Mouse (Mus musculus): ENCODE data around the gene Gm20388. TPM values are rescaled to one million over a fixed set of nuclear protein-coding genes. Genes with fewer than 3 reads are reported as not detected.

Gene Gm20388
- polyA plus RNA-seq, 1 experiment from 2014 or later, result not detected

DNA sequence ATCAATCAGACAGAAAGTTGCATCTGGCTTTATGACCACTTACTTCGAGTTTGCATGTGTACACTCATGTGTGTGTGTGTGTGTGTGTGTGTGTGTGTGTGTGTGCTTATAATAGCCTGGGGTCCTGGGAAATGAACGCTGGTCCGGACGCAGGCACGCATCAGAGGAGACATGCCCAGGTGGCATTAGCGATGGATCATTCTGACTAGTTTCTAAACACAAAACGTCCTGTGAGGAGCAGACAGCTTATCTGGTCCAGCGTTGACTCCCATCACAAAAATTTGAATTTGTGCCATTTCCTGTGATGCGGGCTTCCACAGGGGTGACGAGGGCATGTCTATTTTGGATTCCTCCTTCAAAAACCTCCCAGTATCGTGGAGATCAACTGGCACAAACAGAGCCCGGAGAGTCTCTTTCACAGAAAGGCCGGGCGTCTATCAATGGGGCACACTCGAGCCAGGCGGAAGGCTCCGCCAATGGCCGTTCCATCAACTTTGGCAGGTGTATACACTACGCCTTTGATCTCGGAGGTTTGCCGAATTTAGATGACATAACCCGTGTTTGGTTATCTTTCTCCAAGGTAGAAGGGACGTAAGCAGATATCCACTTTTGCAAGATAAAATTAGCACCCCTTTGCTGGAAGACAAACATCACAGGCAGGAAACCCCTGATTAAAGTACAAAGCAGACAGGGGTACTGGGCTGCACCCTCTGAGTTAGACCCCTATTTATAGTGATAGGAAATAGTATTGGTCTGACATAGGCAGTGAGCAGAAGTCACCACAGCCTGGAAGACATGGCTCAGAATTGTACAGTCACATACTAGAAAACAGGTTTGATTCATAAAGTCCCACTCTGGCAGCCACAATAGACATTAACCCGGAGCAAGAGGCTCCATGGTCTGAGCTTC, 965.6 kb downstream of the Gm20388 start:
- Histone ChIP-seq H3K9me3 (ENCODE audit: control insufficient read depth, low read length) (no peaks in the 10 kb centered on the region), H3K27ac (replicated peaks; ENCODE audit: low read depth, low read length) (no peak overlapping the region), H3K4me2 (ENCODE audit: low read depth, severe bottlenecking) (no peak overlapping the region), H3K36me3 (ENCODE audit: control insufficient read depth, insufficient read depth, low read length) (no peaks in the 10 kb centered on the region), H3K4me1 (ENCODE audit: control insufficient read depth, insufficient read depth, low read length) (no peaks in the 10 kb centered on the region), H3K9ac (ENCODE audit: low read length) (no peak overlapping the region), H3K4me3 (ENCODE audit: low read depth, low read length) (no peak overlapping the region), H3K27me3 (ENCODE audit: control insufficient read depth, insufficient read depth, low read length) (peaks cover 24% of the 10 kb centered on the region)
- WGBS, result 76% methylated on average over 24 of the region's 24 CpGs
- DNase-seq (ENCODE audit: low spot score) (no peak), ATAC-seq (ENCODE audit: insufficient number of reproducible peaks, low FRiP score, low TSS enrichment, low read depth) (no peak)

DNA sequence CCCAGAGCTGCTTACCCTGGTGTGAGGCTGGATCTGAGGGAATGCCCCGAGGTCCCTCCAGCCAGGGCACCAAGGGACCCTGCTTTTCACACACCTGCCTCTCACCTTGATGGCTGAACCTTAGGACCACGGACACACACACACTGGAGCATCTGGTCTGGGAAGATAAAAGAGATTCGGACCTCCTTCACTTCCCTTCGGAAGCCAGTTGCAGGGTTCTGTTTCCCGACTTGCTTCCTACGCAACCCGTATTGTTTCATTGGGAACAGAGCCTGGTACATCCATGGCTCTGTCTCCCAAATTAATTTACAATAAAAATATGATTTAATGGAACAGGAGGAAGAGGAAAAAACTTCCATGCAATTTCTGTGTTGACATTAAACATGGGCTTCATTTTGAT, 966.4 kb downstream of the Gm20388 start:
- H3K4me1 ChIP-seq (ENCODE audit: control insufficient read depth, insufficient read depth, low read length), result no peaks in the 10 kb centered on the region
- no peak overlapping the region for H3K4me3 ChIP-seq (ENCODE audit: low read depth, low read length)
- no peak overlapping the region for H3K27ac ChIP-seq (replicated peaks; ENCODE audit: low read depth, low read length)
- no peak overlapping the region for H3K9ac ChIP-seq (ENCODE audit: low read length)
- 80% methylated on average over 7 of the region's 7 CpGs for WGBS
- DNase-seq (ENCODE audit: low spot score), result no peak
- no peaks in the 10 kb centered on the region for H3K36me3 ChIP-seq (ENCODE audit: control insufficient read depth, insufficient read depth, low read length)
- no peak overlapping the region for H3K4me2 ChIP-seq (ENCODE audit: low read depth, severe bottlenecking)
- no peaks in the 10 kb centered on the region for H3K9me3 ChIP-seq (ENCODE audit: control insufficient read depth, low read length)
- H3K27me3 ChIP-seq (ENCODE audit: control insufficient read depth, insufficient read depth, low read length), result peaks cover 32% of the 10 kb centered on the region
- ATAC-seq (ENCODE audit: insufficient number of reproducible peaks, low FRiP score, low TSS enrichment, low read depth), result no peak

DNA sequence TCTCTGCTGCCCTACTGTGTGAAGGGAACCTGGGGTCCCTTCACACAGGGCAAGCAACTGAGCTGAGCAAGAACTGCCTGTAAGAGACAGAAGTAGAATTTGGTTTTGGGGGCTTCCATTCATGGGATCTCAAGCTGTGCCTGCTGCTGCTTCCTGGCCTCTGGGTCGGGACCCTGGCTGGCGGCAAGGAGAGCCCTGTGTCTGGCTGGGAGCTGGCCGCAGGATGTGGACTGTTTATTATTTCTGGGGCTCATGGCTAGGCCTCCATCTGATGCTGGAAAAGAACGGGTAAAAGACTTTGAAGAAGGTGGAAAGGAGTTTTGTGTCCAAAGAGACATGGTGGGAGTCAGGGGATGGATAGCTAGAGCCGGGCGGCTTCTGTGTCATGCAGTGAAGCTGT, 969.3 kb downstream of the Gm20388 start:
- no peak for ATAC-seq (ENCODE audit: insufficient number of reproducible peaks, low FRiP score, low TSS enrichment, low read depth)
- no peak overlapping the region for H3K27ac ChIP-seq (replicated peaks; ENCODE audit: low read depth, low read length)

DNA sequence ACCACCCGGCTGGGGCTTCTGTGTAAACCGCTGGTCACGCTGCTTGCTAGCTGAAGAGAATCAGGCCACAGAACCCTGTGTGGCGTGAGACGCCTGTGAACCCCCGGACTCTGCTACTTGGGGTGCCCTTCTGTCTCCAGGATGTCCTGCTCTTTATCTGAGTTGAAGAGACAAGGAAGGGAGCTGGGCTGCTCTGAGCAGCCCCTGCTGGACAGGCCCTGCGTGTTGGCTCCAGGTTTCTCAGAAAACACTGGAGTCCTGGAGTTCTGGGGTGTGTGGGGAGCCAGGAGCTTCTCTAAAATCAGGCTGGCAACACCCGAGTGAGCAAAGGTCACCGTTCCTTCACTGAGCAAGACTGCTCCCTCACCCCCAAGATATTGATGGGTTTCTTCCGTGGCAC, 971.0 kb downstream of the Gm20388 start:
- H3K4me3 ChIP-seq (ENCODE audit: low read depth, low read length), result no peak overlapping the region
- no peak overlapping the region for H3K27ac ChIP-seq (replicated peaks; ENCODE audit: low read depth, low read length)
- H3K27me3 ChIP-seq (ENCODE audit: control insufficient read depth, insufficient read depth, low read length), result peaks cover 73% of the 10 kb centered on the region
- H3K36me3 ChIP-seq (ENCODE audit: control insufficient read depth, insufficient read depth, low read length), result no peaks in the 10 kb centered on the region
- no peak overlapping the region for H3K4me2 ChIP-seq (ENCODE audit: low read depth, severe bottlenecking)
- H3K4me1 ChIP-seq (ENCODE audit: control insufficient read depth, insufficient read depth, low read length), result 0 out of 2 replicates have a peak, but pooled peaks cover 4% of the 10 kb centered on the region
- 68% methylated on average over 10 of the region's 10 CpGs for WGBS
- peak; percentile 22 for DNase-seq (ENCODE audit: low spot score)
- ATAC-seq (ENCODE audit: insufficient number of reproducible peaks, low FRiP score, low TSS enrichment, low read depth), result no peak
- H3K9me3 ChIP-seq (ENCODE audit: control insufficient read depth, low read length), result no peaks in the 10 kb centered on the region
- no peak overlapping the region for H3K9ac ChIP-seq (ENCODE audit: low read length)

More for the DNA sequence above, 969.3 kb downstream of the Gm20388 start:
- peaks cover 58% of the 10 kb centered on the region for H3K27me3 ChIP-seq (ENCODE audit: control insufficient read depth, insufficient read depth, low read length)
- no peak overlapping the region for H3K4me3 ChIP-seq (ENCODE audit: low read depth, low read length)
- H3K9ac ChIP-seq (ENCODE audit: low read length), result no peak overlapping the region
- H3K4me2 ChIP-seq (ENCODE audit: low read depth, severe bottlenecking), result no peak overlapping the region
- no peaks in the 10 kb centered on the region for H3K36me3 ChIP-seq (ENCODE audit: control insufficient read depth, insufficient read depth, low read length)
- H3K4me1 ChIP-seq (ENCODE audit: control insufficient read depth, insufficient read depth, low read length), result 0 out of 2 replicates have a peak, but pooled peaks cover 4% of the 10 kb centered on the region
- H3K9me3 ChIP-seq (ENCODE audit: control insufficient read depth, low read length), result no peaks in the 10 kb centered on the region
- DNase-seq (ENCODE audit: low spot score), result no peak
- 51% methylated on average over 6 of the region's 6 CpGs for WGBS

DNA sequence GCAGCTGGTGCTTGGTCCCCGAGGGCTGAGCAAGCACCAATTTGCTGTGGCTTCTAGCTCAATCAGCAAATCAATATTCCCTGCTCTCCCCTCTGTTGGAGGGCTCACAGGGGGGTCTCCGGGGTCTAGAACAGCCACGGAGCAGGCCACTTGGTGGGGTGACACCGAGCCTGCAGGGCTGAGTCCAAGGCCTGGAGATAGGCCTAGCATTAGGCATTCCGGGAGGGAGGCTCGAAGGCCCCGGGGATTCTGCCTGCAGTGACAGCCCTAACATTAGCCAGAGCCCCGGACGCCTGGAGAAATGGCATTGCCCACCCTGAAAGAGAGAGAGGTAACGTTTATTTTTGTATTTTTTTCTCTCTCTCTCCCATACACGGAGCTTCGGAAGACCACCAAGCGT, 972.0 kb downstream of the Gm20388 start:
- WGBS, result 11% methylated on average over 13 of the region's 13 CpGs
- H3K36me3 ChIP-seq (ENCODE audit: control insufficient read depth, insufficient read depth, low read length), result no peaks in the 10 kb centered on the region
- H3K27ac ChIP-seq (replicated peaks; ENCODE audit: low read depth, low read length), result no peak overlapping the region
- H3K4me1 ChIP-seq (ENCODE audit: control insufficient read depth, insufficient read depth, low read length), result 0 out of 2 replicates have a peak, but pooled peaks cover 4% of the 10 kb centered on the region
- DNase-seq (ENCODE audit: low spot score) (peak; percentile 47), ATAC-seq (ENCODE audit: insufficient number of reproducible peaks, low FRiP score, low TSS enrichment, low read depth) (no peak)
- H3K27me3 ChIP-seq (ENCODE audit: control insufficient read depth, insufficient read depth, low read length), result peaks cover 83% of the 10 kb centered on the region
- H3K4me3 ChIP-seq (ENCODE audit: low read depth, low read length), result no peak overlapping the region
- no peak overlapping the region for H3K4me2 ChIP-seq (ENCODE audit: low read depth, severe bottlenecking)
- H3K9ac ChIP-seq (ENCODE audit: low read length), result no peak overlapping the region
- no peaks in the 10 kb centered on the region for H3K9me3 ChIP-seq (ENCODE audit: control insufficient read depth, low read length)

DNA sequence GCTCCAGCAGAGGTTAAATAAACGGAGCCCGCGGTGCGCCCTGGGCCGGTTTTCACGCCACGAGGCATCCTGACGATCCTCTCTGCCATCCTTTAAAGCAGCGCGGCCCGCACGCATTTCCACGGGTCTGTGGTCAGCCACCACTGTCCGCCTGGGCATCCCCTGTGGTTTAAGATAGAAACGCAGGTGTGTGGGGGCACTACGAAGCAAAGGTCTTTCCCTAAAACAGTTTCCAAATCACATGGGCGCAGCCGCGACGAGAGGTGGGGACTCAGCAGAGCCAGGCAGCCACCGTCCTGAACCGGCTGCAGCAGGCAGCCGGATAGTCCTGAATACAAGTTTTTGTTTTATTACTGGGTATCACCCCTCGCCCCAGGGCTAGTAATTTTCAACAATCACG, 972.7 kb downstream of the Gm20388 start:
- 3% methylated on average over 25 of the region's 25 CpGs for WGBS
- H3K4me3 ChIP-seq (ENCODE audit: low read depth, low read length), result peak overlapping the region; percentile 7; the same call in 1 of the 2 replicates
- 0 out of 2 replicates have a peak, but pooled peaks cover 4% of the 10 kb centered on the region for H3K4me1 ChIP-seq (ENCODE audit: control insufficient read depth, insufficient read depth, low read length)
- H3K4me2 ChIP-seq (ENCODE audit: low read depth, severe bottlenecking), result peak overlapping the region; percentile 23; the same call in 1 of the 2 replicates
- peaks cover 86% of the 10 kb centered on the region for H3K27me3 ChIP-seq (ENCODE audit: control insufficient read depth, insufficient read depth, low read length)
- peak; percentile 52 for DNase-seq (ENCODE audit: low spot score)
- H3K9me3 ChIP-seq (ENCODE audit: control insufficient read depth, low read length), result no peaks in the 10 kb centered on the region
- ATAC-seq (ENCODE audit: insufficient number of reproducible peaks, low FRiP score, low TSS enrichment, low read depth), result no peak
- H3K9ac ChIP-seq (ENCODE audit: low read length), result no peak overlapping the region
- H3K36me3 ChIP-seq (ENCODE audit: control insufficient read depth, insufficient read depth, low read length), result no peaks in the 10 kb centered on the region
- no peak overlapping the region for H3K27ac ChIP-seq (replicated peaks; ENCODE audit: low read depth, low read length)

DNA sequence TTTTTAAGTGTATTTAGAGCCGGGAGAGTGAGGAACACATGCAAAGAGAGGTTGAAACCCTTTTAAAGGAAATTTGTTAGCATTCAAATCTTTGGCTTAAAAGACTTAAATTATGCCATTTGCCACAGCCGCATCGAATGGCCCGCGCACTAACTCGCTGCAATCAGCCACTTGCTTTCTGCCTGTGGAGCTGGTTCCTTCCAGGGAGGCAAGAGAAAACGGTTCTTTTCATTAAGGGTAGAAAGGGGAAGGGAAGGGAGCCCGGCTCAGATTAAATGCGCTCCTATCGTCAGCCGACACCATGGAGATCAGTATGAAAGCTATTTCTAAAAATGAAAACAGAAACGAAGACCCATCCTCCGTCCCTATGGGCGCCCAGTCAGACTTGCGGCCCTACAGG, 973.2 kb downstream of the Gm20388 start:
- H3K36me3 ChIP-seq (ENCODE audit: control insufficient read depth, insufficient read depth, low read length), result no peaks in the 10 kb centered on the region
- H3K4me2 ChIP-seq (ENCODE audit: low read depth, severe bottlenecking), result no peak overlapping the region
- WGBS, result 10% methylated on average over 15 of the region's 15 CpGs
- no peak overlapping the region for H3K27ac ChIP-seq (replicated peaks; ENCODE audit: low read depth, low read length)
- no peak overlapping the region for H3K9ac ChIP-seq (ENCODE audit: low read length)
- peaks cover 91% of the 10 kb centered on the region for H3K27me3 ChIP-seq (ENCODE audit: control insufficient read depth, insufficient read depth, low read length)
- H3K4me3 ChIP-seq (ENCODE audit: low read depth, low read length), result no peak overlapping the region
- H3K9me3 ChIP-seq (ENCODE audit: control insufficient read depth, low read length), result no peaks in the 10 kb centered on the region
- H3K4me1 ChIP-seq (ENCODE audit: control insufficient read depth, insufficient read depth, low read length), result 0 out of 2 replicates have a peak, but pooled peaks cover 4% of the 10 kb centered on the region
- DNase-seq (ENCODE audit: low spot score) (peak; percentile 49), ATAC-seq (ENCODE audit: insufficient number of reproducible peaks, low FRiP score, low TSS enrichment, low read depth) (no peak)

DNA sequence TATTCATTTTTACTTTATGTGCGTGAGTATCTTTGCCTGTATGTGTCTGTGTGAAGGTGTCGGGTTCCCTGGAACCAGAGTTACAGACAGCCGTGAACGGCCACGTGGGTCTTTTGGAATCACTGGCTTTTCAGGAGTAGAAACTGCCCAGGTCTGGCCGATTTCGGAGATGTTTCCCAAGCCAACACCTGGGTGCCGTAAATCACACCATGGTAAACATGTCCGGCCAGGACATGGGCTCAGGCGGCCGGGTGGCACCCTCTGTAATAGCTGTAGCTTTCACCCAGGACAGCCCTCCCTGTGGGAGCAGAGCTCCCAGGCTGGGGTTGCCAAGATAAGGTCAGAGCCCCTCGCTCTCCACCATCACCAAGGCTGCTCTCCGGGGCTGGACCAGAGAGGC, 974.2 kb downstream of the Gm20388 start:
- ATAC-seq (ENCODE audit: insufficient number of reproducible peaks, low FRiP score, low TSS enrichment, low read depth), result no peak
- H3K27me3 ChIP-seq (ENCODE audit: control insufficient read depth, insufficient read depth, low read length), result peaks cover 96% of the 10 kb centered on the region

More for the DNA sequence above, 974.2 kb downstream of the Gm20388 start:
- no peak overlapping the region for H3K9ac ChIP-seq (ENCODE audit: low read length)
- DNase-seq (ENCODE audit: low spot score), result peak; percentile 58
- no peaks in the 10 kb centered on the region for H3K36me3 ChIP-seq (ENCODE audit: control insufficient read depth, insufficient read depth, low read length)
- H3K4me2 ChIP-seq (ENCODE audit: low read depth, severe bottlenecking), result no peak overlapping the region
- 1% methylated on average over 13 of the region's 13 CpGs for WGBS
- H3K9me3 ChIP-seq (ENCODE audit: control insufficient read depth, low read length), result no peaks in the 10 kb centered on the region
- H3K4me1 ChIP-seq (ENCODE audit: control insufficient read depth, insufficient read depth, low read length), result 0 out of 2 replicates have a peak, but pooled peaks cover 4% of the 10 kb centered on the region
- no peak overlapping the region for H3K4me3 ChIP-seq (ENCODE audit: low read depth, low read length)
- H3K27ac ChIP-seq (replicated peaks; ENCODE audit: low read depth, low read length), result no peak overlapping the region
